Mouse (Mus musculus) testis, adult 2 months (tissue): ENCODE measurements around the gene Cidec.

Experiments used
- CTCF ChIP-seq: fragments of 200-500 bp; IDR thresholded peaks from 2 replicates; pipeline ENCODE4 v1.5.1; 2012; ENCODE audit warnings: low read depth, mild to moderate bottlenecking, inconsistent platforms, low read length, moderate library complexity; ENCODE audit not compliant: control insufficient read depth, insufficient read depth, insufficient replicate concordance
- POLR2A ChIP-seq: fragments of 200-500 bp; IDR thresholded peaks from 2 replicates; pipeline ENCODE4 v1.6.1; 2012; ENCODE audit warnings: low read depth, mild to moderate bottlenecking, inconsistent platforms, low read length, moderate library complexity; ENCODE audit not compliant: control insufficient read depth

DNA sequence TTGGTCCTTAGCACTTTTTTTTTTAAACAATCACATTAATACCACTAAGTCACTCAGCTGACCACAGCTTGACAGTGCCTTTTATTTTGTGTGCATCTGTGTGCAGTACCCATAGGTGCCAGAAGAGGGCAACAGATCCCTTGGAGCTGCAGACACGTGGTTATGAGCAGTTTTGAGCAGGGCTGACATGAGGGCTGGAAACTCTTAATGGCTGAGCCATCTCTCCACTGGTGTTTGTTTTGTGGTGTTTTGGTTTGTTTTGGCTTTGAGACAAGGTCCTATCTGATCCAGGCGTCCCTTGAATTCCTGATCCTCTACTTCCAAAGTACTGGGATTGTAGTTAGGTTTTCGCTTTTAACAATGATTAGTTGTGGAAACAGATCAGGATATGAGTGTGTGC is 8.2 kb downstream of the Cidec start:
- TF ChIP-seq CTCF (peak; percentile 71; the same call in 1 of the 2 replicates), POLR2A (no peak)
